Mouse (Mus musculus) heart, embryonic 12.5 days (tissue): ENCODE results near the gene Gbp5. TPM values are rescaled to one million over a fixed set of nuclear protein-coding genes. Genes with fewer than 3 reads are reported as not detected.
"Not testable (repeated sequence)": the region's sequence is repeated elsewhere in the genome, so short reads cannot be mapped to it uniquely, and the experiment has no call there.

Experiments
- ATAC-seq: fragments of 200-750 bp; cut with Nextera tagmentation; 2 replicates; pipeline ENCODE4 v1.8.0; 2017; ENCODE audit warnings: moderate TSS enrichment, moderate library complexity; ENCODE audit not compliant: insufficient number of reproducible peaks, low FRiP score
- H3K27ac ChIP-seq: fragments of 300-500 bp; sonication (generic); 2 replicates; pipeline ENCODE4 v1.5.1; 2016; ENCODE audit warnings: mild to moderate bottlenecking, moderate library complexity; ENCODE audit not compliant: poor library complexity, severe bottlenecking
- H3K27me3 ChIP-seq: fragments of 300-500 bp; sonication (generic); replicated peaks from 2 replicates; pipeline ENCODE4 v1.6.1; 2016; ENCODE audit warnings: mild to moderate bottlenecking, moderate library complexity
- H3K36me3 ChIP-seq: fragments of 300-500 bp; sonication (generic); 2 replicates; pipeline ENCODE4 v1.6.1; 2016; ENCODE audit warnings: mild to moderate bottlenecking, moderate library complexity
- H3K4me1 ChIP-seq: fragments of 300-500 bp; sonication (generic); replicated peaks from 2 replicates; pipeline ENCODE4 v1.6.1; 2016; ENCODE audit warnings: mild to moderate bottlenecking
- H3K4me2 ChIP-seq: fragments of 300-500 bp; sonication (generic); 2 replicates; pipeline ENCODE4 v1.6.1; 2016; ENCODE audit warnings: mild to moderate bottlenecking, moderate library complexity
- H3K4me3 ChIP-seq: fragments of 300-500 bp; sonication (generic); 2 replicates; pipeline ENCODE4 v1.5.1; 2016; ENCODE audit warnings: mild to moderate bottlenecking
- H3K9ac ChIP-seq: fragments of 300-500 bp; sonication (generic); 2 replicates; pipeline ENCODE4 v1.6.1; 2016; ENCODE audit warnings: mild to moderate bottlenecking, moderate library complexity
- H3K9me3 ChIP-seq: fragments of 300-500 bp; sonication (generic); replicated peaks from 2 replicates; pipeline ENCODE4 v1.6.1; 2016; ENCODE audit warnings: mild to moderate bottlenecking, moderate library complexity
- WGBS: fragments of 180-500 bp; shearing (Covaris S2); methylation state at CpG from one replicate; pipeline ENCODE4 v1.1.7; 2016; 5-methylcytosine and 5-hydroxymethylcytosine counted together
- polyA plus RNA-seq: library from polyadenylated mRNA; unstranded; fragments of >200 nt; fragmentation: Nextera tagmentation; extraction: Ambion mirVana; gene quantifications from 2 replicates; pipeline ENCODE4 v1.2.1, GENCODE M21; 2016

Gene Gbp5
- polyA plus RNA-seq, 1 experiment from 2014 or later = 0.09 TPM

GRCm38 (mm10) chr3:142542776-142543175 lies 49.0 kb downstream of the Gbp5 start:
- H3K4me2 ChIP-seq, H3K27me3 ChIP-seq, H3K27ac ChIP-seq, H3K9me3 ChIP-seq, H3K36me3 ChIP-seq, ATAC-seq, H3K4me1 ChIP-seq, H3K4me3 ChIP-seq, H3K9ac ChIP-seq: not testable (repeated sequence)
- WGBS = 80% methylated on average over 12 of the region's 12 CpGs

DNA sequence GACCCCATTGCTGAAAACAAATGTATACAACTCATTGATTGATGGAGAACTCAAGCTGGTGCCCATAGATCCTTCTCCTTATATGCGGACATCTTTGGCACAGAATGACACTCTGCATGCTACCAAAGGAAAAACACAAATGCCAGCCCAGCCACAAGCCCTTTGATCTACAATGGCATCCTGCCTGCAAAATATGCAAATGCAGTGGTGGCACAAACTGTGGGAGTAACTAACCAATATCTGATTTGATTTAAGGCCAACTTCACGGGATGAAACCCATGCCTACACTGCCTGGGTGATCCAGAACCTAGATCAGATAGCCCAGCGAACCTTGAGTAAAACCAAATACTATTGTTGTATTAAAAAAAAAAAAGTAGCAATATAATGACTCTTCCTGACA lies 52.9 kb downstream of the Gbp5 start:
- no peak overlapping the region for H3K27ac ChIP-seq
- H3K4me1 ChIP-seq = no peaks in the 10 kb centered on the region
- no peak overlapping the region for H3K4me2 ChIP-seq
- 74% methylated on average over 3 of the region's 3 CpGs for WGBS
- ATAC-seq = no peak
- no peaks in the 10 kb centered on the region for H3K36me3 ChIP-seq
- H3K9me3 ChIP-seq = no peaks in the 10 kb centered on the region
- no peak overlapping the region for H3K4me3 ChIP-seq
- H3K9ac ChIP-seq = no peak overlapping the region
- no peaks in the 10 kb centered on the region for H3K27me3 ChIP-seq

DNA sequence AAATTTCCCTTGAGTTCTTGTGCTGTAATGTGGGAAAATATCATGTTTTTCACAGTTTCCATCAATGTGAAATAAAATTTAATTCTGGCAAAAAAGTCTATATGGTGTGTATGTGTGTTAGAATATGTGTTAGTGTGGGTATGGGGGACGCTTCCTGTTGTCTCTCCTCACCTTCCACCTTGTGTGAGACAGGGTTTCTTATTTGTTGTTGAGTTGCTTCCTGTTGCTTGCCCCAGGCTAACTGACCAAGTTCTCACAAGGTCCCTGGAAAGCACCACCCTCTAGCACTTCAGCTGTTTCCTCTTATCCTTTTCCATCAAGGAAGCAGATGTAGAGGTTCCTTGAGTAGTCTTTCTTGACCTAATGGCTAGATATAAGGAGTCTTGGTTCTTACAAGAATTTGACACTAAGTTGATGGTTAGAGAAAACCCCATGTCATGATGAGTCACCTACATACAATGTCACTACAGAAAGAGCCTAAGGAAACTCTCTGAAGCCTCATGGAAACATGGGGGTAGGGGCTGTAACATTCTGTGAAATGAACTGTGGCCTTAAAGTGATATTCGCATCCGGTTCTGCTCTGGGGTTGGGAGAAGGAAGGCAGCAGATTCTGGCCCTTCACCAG lies 56.4 kb downstream of the Gbp5 start:
- H3K27ac ChIP-seq = no peak overlapping the region
- no peaks in the 10 kb centered on the region for H3K9me3 ChIP-seq
- no peak overlapping the region for H3K4me3 ChIP-seq
- ATAC-seq = no peak
- 74% methylated on average over 3 of the region's 3 CpGs for WGBS
- H3K4me2 ChIP-seq = no peak overlapping the region
- H3K36me3 ChIP-seq = no peaks in the 10 kb centered on the region
- no peak overlapping the region for H3K9ac ChIP-seq
- H3K27me3 ChIP-seq = no peaks in the 10 kb centered on the region
- H3K4me1 ChIP-seq = no peaks in the 10 kb centered on the region

- H3K36me3 ChIP-seq = no peaks in the 10 kb centered on the region
- no peak overlapping the region for H3K4me2 ChIP-seq
- no peaks in the 10 kb centered on the region for H3K27me3 ChIP-seq
- no peak overlapping the region for H3K9ac ChIP-seq
- H3K27ac ChIP-seq = no peak overlapping the region
- no peaks in the 10 kb centered on the region for H3K9me3 ChIP-seq
- H3K4me3 ChIP-seq = no peak overlapping the region
- no peak for ATAC-seq
- 74% methylated on average over 1 of the region's 1 CpGs for WGBS
- 0 out of 2 replicates have a peak, but pooled peaks cover under 1% of the 10 kb centered on the region for H3K4me1 ChIP-seq
Observed at GRCm38 (mm10) chr3:142554601-142555000, 60.8 kb downstream of the Gbp5 start.

DNA sequence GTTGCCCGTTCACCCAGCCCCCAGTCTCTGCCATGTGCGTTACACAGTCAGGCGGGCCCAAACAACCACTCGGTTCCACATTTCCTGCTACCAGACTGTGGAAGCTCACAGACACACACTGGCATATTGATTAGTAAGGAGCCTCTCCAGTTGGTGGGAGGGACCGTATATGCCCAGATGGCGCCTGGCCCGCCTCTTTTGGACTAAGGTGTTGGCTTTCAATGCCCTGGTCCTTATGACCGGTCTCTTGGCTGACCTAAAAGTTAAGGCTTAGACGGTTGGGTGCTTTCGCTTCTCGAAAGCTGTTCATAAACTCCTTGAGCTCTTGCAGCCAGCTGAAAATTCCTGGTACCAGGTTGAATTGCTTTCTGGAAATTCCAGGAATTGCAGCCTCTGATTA lies 61.8 kb downstream of the Gbp5 start:
- Histone ChIP-seq H3K4me3 (no peak overlapping the region), H3K27ac (no peak overlapping the region), H3K4me1 (0 out of 2 replicates have a peak, but pooled peaks cover 5% of the 10 kb centered on the region), H3K36me3 (no peaks in the 10 kb centered on the region), H3K4me2 (no peak overlapping the region), H3K9me3 (no peaks in the 10 kb centered on the region), H3K27me3 (no peaks in the 10 kb centered on the region), H3K9ac (no peak overlapping the region)
- no peak for ATAC-seq
- WGBS = 85% methylated on average over 11 of the region's 11 CpGs

DNA sequence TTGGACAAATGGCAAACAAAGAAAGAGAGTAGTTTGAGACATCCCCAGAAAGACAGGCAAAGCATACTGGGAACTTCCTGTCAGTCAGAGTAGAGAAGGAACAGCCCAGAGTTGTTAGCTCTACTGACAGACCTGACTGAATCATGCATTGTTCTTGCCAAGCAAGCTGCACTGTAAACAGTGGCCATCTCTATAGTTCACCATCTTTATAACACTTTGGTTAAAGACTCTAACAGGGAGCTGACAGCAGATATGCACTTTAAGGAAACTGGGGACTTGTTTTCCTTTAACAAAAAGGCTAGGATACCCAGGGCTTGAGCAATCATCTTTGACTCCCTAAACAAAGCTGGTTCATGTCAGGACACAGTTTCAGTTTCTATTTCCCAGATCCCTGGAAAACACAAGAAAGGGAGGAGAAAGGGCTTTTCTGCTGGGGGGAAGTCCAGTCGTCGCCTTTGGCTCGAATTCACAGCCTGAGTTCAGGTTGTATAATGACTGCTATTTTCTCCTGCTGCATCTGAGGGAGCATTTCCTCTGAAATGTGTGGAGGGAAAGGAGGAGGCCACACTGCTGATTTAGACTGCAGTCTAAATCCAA lies 66.0 kb downstream of the Gbp5 start, which contains the start of gene Gbp3:
Gene Gbp3 (plus strand): TSS at position 395 of the 597 bp plus-strand sequence.
- Histone ChIP-seq H3K4me3 (peak within 1 kb of the TSS; percentile 55), H3K27ac (no peak within 1 kb of the TSS), H3K4me2 (peak within 1 kb of the TSS; percentile 75), H3K27me3 (no peaks in the 10 kb centered on the region), H3K9me3 (no peaks in the 10 kb centered on the region), H3K4me1 (0 out of 2 replicates have a peak, but pooled peaks cover 5% of the 10 kb centered on the region), H3K9ac (peak within 1 kb of the TSS; percentile 57), H3K36me3 (no peaks in the 10 kb centered on the region)
- no peak for ATAC-seq
- WGBS = 28% methylated on average over 3 of the region's 3 CpGs

DNA sequence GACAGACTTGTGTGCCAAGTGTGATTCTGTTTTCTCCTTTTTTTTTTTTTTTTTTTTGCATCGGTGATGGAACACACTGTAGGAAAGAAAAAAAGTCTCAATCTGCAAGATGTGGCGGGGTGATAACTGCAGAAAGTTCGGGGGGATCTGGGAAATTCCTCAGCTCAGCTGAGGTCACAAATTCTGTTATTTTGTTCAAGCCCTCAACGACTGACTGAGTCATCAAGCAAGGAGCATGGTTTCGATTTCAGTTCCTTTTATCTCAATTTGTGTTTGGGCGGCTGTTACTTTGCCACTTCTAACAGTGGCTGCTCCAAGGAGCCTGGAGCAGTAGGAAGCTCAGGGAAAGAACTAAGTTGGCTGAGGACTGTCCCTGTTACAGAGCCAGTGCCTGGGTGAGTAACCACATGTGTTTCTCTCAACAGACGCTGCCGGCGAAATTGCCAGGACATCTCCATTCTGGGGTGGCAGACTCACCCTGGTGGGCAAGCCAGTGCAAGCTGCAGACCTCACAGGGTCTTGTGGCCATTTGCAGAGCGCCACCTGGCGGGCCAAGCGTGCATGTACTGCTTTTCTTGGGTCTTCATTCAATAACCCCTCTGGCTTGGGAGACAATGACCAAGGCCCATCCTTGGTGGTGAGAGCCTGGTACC lies 66.6 kb downstream of the Gbp5 start:
- Histone ChIP-seq H3K4me1 (0 out of 2 replicates have a peak, but pooled peaks cover 5% of the 10 kb centered on the region), H3K27me3 (no peaks in the 10 kb centered on the region), H3K9me3 (no peaks in the 10 kb centered on the region), H3K4me2 (peak overlapping the region; percentile 75), H3K9ac (peak overlapping the region; percentile 57), H3K36me3 (no peaks in the 10 kb centered on the region), H3K27ac (no peak overlapping the region), H3K4me3 (peak overlapping the region; percentile 55)
- ATAC-seq = peak; percentile 66; the same call in 1 of the 2 replicates
- WGBS = 8% methylated on average over 12 of the region's 12 CpGs

DNA sequence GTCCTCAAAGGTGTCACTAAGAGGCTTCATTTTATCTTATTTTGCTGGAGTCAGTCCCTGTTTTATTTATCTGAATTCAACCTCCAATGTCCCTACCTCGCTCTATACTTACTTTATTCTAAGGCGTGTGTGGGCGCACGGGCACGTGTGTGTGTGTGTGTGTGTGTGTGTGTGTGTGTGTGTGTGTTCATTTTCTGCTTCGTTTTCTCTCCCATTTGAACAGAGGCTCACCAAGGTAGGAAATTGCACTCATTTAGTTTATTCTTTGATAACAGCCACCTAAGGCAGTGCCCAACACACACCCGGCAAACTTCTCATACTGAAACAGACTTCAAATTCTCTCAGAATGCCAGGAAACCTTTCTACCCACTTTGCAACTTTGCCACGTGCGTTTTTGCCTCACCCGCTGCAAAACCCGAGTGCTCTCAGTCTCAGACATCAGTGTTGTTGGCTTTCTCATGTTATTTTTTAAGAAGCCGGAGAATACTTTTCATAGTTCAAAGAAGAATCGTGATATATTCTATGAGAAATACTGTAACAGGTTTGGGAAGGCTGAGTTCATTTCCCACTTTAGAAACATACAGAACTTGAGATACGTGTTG lies 67.4 kb downstream of the Gbp5 start:
- 86% methylated on average over 14 of the region's 14 CpGs for WGBS
- H3K4me2 ChIP-seq = no peak overlapping the region; the same call in 1 of the 2 replicates
- H3K4me1 ChIP-seq = 0 out of 2 replicates have a peak, but pooled peaks cover 5% of the 10 kb centered on the region
- ATAC-seq = no peak
- H3K27ac ChIP-seq = no peak overlapping the region
- H3K27me3 ChIP-seq = no peaks in the 10 kb centered on the region
- H3K4me3 ChIP-seq = no peak overlapping the region
- no peaks in the 10 kb centered on the region for H3K9me3 ChIP-seq
- no peak overlapping the region for H3K9ac ChIP-seq
- H3K36me3 ChIP-seq = no peaks in the 10 kb centered on the region

DNA sequence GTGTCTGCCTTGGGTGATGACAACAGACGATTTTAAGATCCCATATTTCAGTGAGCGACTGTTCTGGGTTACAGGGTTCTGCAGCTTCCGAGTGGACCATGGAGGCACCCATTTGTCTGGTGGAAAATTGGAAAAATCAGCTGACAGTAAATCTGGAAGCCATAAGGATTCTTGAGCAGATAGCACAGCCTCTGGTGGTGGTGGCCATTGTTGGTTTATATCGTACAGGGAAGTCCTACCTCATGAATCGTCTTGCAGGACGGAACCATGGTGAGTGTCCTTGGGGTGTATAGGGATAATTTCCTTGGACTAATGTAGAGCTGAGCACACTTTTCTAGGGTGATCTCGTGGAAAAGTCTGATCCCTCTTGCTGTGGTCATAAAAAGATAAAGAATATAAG lies 67.9 kb downstream of the Gbp5 start:
- 74% methylated on average over 7 of the region's 7 CpGs for WGBS
- ATAC-seq = no peak

GRCm38 (mm10) chr3:142567490-142567889 lies 73.7 kb downstream of the Gbp5 start:
- H3K4me3 ChIP-seq, H3K9me3 ChIP-seq, H3K4me1 ChIP-seq, H3K27me3 ChIP-seq, H3K9ac ChIP-seq, H3K4me2 ChIP-seq, ATAC-seq, H3K36me3 ChIP-seq, H3K27ac ChIP-seq: not testable (repeated sequence)
- WGBS = 58% methylated on average over 5 of the region's 5 CpGs

More for the DNA sequence above, 67.9 kb downstream of the Gbp5 start:
- Histone ChIP-seq H3K36me3 (no peaks in the 10 kb centered on the region), H3K9me3 (no peaks in the 10 kb centered on the region), H3K27ac (no peak overlapping the region), H3K4me3 (no peak overlapping the region), H3K9ac (no peak overlapping the region), H3K4me1 (0 out of 2 replicates have a peak, but pooled peaks cover 5% of the 10 kb centered on the region), H3K27me3 (no peaks in the 10 kb centered on the region), H3K4me2 (no peak overlapping the region)

DNA sequence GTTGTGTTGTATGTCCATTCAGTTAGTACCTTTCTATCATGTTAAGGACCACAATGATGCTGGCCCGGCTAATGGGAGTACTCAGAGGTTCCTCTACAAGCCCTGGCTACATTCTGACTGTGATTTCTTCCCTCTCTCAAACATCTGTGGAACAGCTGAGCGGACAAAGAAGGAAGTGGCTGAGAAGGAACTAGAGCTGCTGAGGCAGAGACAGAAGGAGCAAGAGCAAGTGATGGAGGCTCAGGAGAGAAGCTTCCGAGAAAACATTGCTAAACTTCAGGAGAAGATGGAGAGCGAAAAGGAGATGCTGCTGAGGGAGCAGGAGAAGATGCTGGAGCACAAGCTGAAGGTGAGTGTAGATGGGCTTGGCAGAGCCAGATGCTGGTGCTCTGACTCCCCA lies 77.0 kb downstream of the Gbp5 start:
- ATAC-seq = no peak
- H3K9me3 ChIP-seq = no peaks in the 10 kb centered on the region
- H3K4me1 ChIP-seq = no peaks in the 10 kb centered on the region
- H3K4me3 ChIP-seq = no peak overlapping the region
- H3K4me2 ChIP-seq = no peak overlapping the region
- 80% methylated on average over 4 of the region's 4 CpGs for WGBS
- no peak overlapping the region for H3K27ac ChIP-seq
- no peaks in the 10 kb centered on the region for H3K27me3 ChIP-seq
- H3K9ac ChIP-seq = no peak overlapping the region
- H3K36me3 ChIP-seq = no peaks in the 10 kb centered on the region
